Mouse (Mus musculus) cortical plate, adult 2 months (tissue): ENCODE measurements around the gene Parg.

Experiments
- CTCF ChIP-seq: fragments of 200-500 bp; IDR thresholded peaks from 2 replicates; pipeline ENCODE4 v1.5.1; 2011; ENCODE audit warnings: mild to moderate bottlenecking, control low read depth, low read length; ENCODE audit not compliant: insufficient read depth; ENCODE audit errors: extremely low read depth
- POLR2A ChIP-seq: fragments of 200-500 bp; IDR thresholded peaks from 2 replicates; pipeline ENCODE4 v1.6.1; 2011; ENCODE audit warnings: mild to moderate bottlenecking, low read length, control low read depth; ENCODE audit not compliant: insufficient read depth; ENCODE audit errors: extremely low read depth

DNA sequence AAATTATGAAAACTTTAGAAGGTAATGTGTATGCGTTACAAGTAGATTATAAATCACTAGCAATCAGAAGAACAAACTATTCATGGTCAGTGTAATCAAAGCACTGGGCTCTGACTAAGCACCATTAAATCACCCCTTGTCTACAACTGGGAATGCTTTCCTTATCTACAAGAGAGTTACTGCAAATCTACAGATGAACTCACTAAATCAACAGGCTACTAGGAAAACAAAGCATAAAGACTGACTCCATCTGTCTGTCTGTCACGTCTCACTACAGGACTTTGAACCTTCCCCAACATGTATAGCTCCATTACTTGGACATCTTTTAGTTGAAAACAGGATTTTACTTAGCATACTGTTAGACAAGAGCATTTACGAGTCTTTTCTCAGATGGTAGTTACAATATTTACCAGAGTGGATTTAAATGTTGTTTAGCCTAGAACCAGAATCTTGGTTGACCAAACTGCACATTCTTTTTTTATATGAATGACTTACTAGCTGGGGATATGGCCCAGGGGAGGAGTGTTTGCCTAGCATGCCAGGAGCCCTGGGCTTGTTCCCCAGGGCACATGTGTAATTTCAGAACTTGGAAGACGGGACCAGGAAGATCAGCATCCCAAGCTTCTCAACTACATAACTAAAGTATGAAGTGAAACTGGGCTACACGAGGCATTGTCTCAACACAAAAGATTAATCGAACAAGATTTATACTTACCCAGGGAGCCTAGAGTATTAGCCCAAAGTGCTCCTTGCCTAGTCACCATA is 10.9 kb upstream of the Parg start:
- no peak for TF ChIP-seq POLR2A
- no peak for TF ChIP-seq CTCF
